ENCODE assay signal across 10 mouse cellular contexts in the genomic region with DNA sequence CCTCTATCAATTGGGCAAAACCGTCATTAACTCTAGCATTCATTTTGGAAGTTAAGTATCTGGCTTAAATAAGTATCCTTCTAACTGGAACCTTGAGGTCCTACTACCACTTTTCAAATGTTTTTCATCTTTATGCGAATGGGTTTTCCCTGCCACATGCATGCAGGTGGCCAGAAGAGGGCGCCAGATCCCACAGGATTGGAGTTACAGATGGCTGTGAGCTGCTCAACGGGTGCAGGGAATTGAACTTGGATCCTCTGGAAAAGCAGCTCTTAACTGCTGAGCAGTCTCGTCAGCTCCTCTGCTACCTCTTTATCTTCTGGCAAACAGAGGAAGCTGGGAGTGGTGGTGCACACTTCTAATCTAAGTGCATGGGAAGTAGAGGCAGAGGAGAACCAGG. TPM values are rescaled to one million over a fixed set of nuclear protein-coding genes. Genes with fewer than 3 reads are reported as not detected.
DNase-seq lines count a peak whose midpoint lies in the region; ATAC-seq and TF ChIP-seq lines count a peak whose summit lies in the region.
"Had no signal": no experiment of that assay in that cellular context is flagged by ENCODE, and none has a peak within 500 bp of the region (broad histone marks: within the 10 kb centered on the region; RNA-seq: fewer than 3 reads in every experiment).

No protein-coding gene starts in this region.

- WGBS in kidney, postnatal 0 days = 63% methylated on average over 5 of the region's 5 CpGs
- 62% methylated on average over 5 of the region's 5 CpGs for WGBS in olfactory bulb, adult 2 months
- WGBS in forebrain, embryonic 16.5 days = 49% methylated on average over 5 of the region's 5 CpGs

- H3K4me2 ChIP-seq in kidney, postnatal 0 days (ENCODE audit: low read length) = no peak overlapping the region
- H3K4me2 ChIP-seq in forebrain, embryonic 16.5 days (ENCODE audit: low read length) = no peak overlapping the region
- H3K4me2 ChIP-seq: embryonic facial prominence, embryonic 13.5 days had no signal

- peak; percentile 71 for TF ChIP-seq CTCF in kidney, postnatal 0 days (IDR thresholded peaks at IDR 0.05; ENCODE audit: low read depth)
- TF ChIP-seq CTCF in ES-Bruce4 (IDR thresholded peaks at IDR 0.05; ENCODE audit: low read depth, low read length) = peak; percentile 92
- TF ChIP-seq CTCF in olfactory bulb, adult 2 months (IDR thresholded peaks at IDR 0.05; ENCODE audit: insufficient read depth, low read depth, low read length) = peak; percentile 29; the same call in 1 of the 2 replicates

- H3K4me3 ChIP-seq in kidney, postnatal 0 days (replicated peaks; ENCODE audit: low read depth, low read length) = no peak overlapping the region
- H3K4me3 ChIP-seq in ES-Bruce4 (ENCODE audit: low read depth, low read length) = no peak overlapping the region
- no peak overlapping the region for H3K4me3 ChIP-seq in olfactory bulb, adult 2 months (ENCODE audit: insufficient read depth, low read depth, low read length)
- H3K4me3 ChIP-seq in forebrain, embryonic 16.5 days (replicated peaks; ENCODE audit: low read length) = no peak overlapping the region
- H3K4me3 ChIP-seq: embryonic facial prominence, embryonic 13.5 days had no signal

- no peaks in the 10 kb centered on the region for H3K9me3 ChIP-seq in kidney, postnatal 0 days (replicated peaks; ENCODE audit: low read length)
- H3K9me3 ChIP-seq in ES-Bruce4 (replicated peaks; ENCODE audit: control insufficient read depth, insufficient read depth, low read length, poor library complexity, severe bottlenecking) = no peaks in the 10 kb centered on the region
- H3K9me3 ChIP-seq in forebrain, embryonic 16.5 days (ENCODE audit: control insufficient read depth, low read length) = no peaks in the 10 kb centered on the region
- H3K9me3 ChIP-seq: embryonic facial prominence, embryonic 13.5 days had no signal

- TF ChIP-seq POLR2A in ES-Bruce4 (IDR thresholded peaks at IDR 0.05; ENCODE audit: insufficient read depth, low read length) = no peak
- TF ChIP-seq POLR2A in olfactory bulb, adult 2 months (IDR thresholded peaks at IDR 0.05; ENCODE audit: insufficient read depth, low read depth, low read length) = no peak

- TF ChIP-seq EP300 in ES-Bruce4 (IDR thresholded peaks at IDR 0.05; ENCODE audit: insufficient read depth, low read depth, low read length) = no peak

- no peak overlapping the region for H3K9ac ChIP-seq in kidney, postnatal 0 days (ENCODE audit: low read depth, low read length)
- H3K9ac ChIP-seq in ES-Bruce4 (ENCODE audit: low read depth, poor library complexity, severe bottlenecking) = no peak overlapping the region
- H3K9ac ChIP-seq in forebrain, embryonic 16.5 days (replicated peaks; ENCODE audit: low read depth, low read length) = no peak overlapping the region
- H3K9ac ChIP-seq: embryonic facial prominence, embryonic 13.5 days had no signal

- no peak for ATAC-seq in kidney, postnatal 0 days (replicated peaks; ENCODE audit: low FRiP score, low read depth)
- ATAC-seq in forebrain, embryonic 16.5 days = no peak

- no peaks in the 10 kb centered on the region for H3K27me3 ChIP-seq in kidney, postnatal 0 days (ENCODE audit: insufficient read depth, low read length)
- H3K27me3 ChIP-seq in ES-Bruce4 (ENCODE audit: control insufficient read depth, insufficient read depth, low read length, poor library complexity, severe bottlenecking) = no peaks in the 10 kb centered on the region
- H3K27me3 ChIP-seq in forebrain, embryonic 16.5 days (replicated peaks; ENCODE audit: control insufficient read depth, insufficient read depth, low read length) = no peaks in the 10 kb centered on the region
- H3K27me3 ChIP-seq: embryonic facial prominence, embryonic 13.5 days had no signal

- no peak overlapping the region for H3K27ac ChIP-seq in kidney, postnatal 0 days
- no peak overlapping the region for H3K27ac ChIP-seq in ES-Bruce4 (ENCODE audit: insufficient read depth, low read length)
- no peak overlapping the region for H3K27ac ChIP-seq in olfactory bulb, adult 2 months (ENCODE audit: insufficient read depth, low read depth, low read length)
- no peak overlapping the region for H3K27ac ChIP-seq in forebrain, embryonic 16.5 days (ENCODE audit: low read length)
- H3K27ac ChIP-seq: embryonic facial prominence, embryonic 13.5 days had no signal

- no peaks in the 10 kb centered on the region for H3K4me1 ChIP-seq in kidney, postnatal 0 days (replicated peaks; ENCODE audit: insufficient read depth, low read length)
- H3K4me1 ChIP-seq in ES-Bruce4 (ENCODE audit: control insufficient read depth, insufficient read depth, low read length) = no peaks in the 10 kb centered on the region
- H3K4me1 ChIP-seq in olfactory bulb, adult 2 months (ENCODE audit: control insufficient read depth, insufficient read depth, low read length) = no peaks in the 10 kb centered on the region
- H3K4me1 ChIP-seq in forebrain, embryonic 16.5 days (replicated peaks; ENCODE audit: control insufficient read depth, insufficient read depth, low read length) = no peaks in the 10 kb centered on the region
- H3K4me1 ChIP-seq: embryonic facial prominence, embryonic 13.5 days had no signal

- H3K36me3 ChIP-seq in kidney, postnatal 0 days (ENCODE audit: insufficient read depth, low read length) = no peaks in the 10 kb centered on the region
- no peaks in the 10 kb centered on the region for H3K36me3 ChIP-seq in ES-Bruce4 (ENCODE audit: control insufficient read depth, insufficient read depth, low read length, poor library complexity, severe bottlenecking)
- H3K36me3 ChIP-seq in forebrain, embryonic 16.5 days (ENCODE audit: control insufficient read depth, insufficient read depth) = no peaks in the 10 kb centered on the region
- H3K36me3 ChIP-seq: embryonic facial prominence, embryonic 13.5 days had no signal

- no peak for DNase-seq in kidney, postnatal 0 days (ENCODE audit: low spot score)
- no peak for DNase-seq in kidney, postnatal 14 days
- DNase-seq in brain, adult 2 months (ENCODE audit: low read depth, low spot score) = peak; percentile 38
- DNase-seq in urinary bladder, postnatal 10 days (ENCODE audit: low spot score) = no peak
- no peak for DNase-seq in cerebellum, adult 8-10 months

RNA-seq across cellular contexts. Expression of a gene that starts 5.7 kb away (rescaled TPM):
- 46.6 and 49.7 TPM in 2 replicates for polyA plus RNA-seq in kidney, postnatal 0 days (2015; fragmentation: Nextera tagmentation; extraction: Ambion mirVana)
- 34.1 and 34.3 TPM in 2 replicates for polyA plus RNA-seq in ES-Bruce4 (2011; ENCODE audit: insufficient read depth, insufficient read length, low read depth, missing spikeins)
- polyA plus RNA-seq in olfactory bulb, adult 2 months (2012; ENCODE audit: insufficient read depth, insufficient read length, low replicate concordance, missing spikeins) = 257 TPM in 1 of 2 replicates, not detected in the other
- polyA plus RNA-seq in forebrain, embryonic 16.5 days (2015; fragmentation: Nextera tagmentation; extraction: Ambion mirVana) = 33.4 and 43.2 TPM in 2 replicates

RNA-seq across cellular contexts. Expression of a gene that starts 5.7 kb away (rescaled TPM):
- not detected in 2 replicates for polyA plus RNA-seq in kidney, postnatal 0 days (2015; fragmentation: Nextera tagmentation; extraction: Ambion mirVana)
- 0.49 and 0.67 TPM in 2 replicates for polyA plus RNA-seq in ES-Bruce4 (2011; ENCODE audit: insufficient read depth, insufficient read length, low read depth, missing spikeins)
- not detected in 2 replicates for polyA plus RNA-seq in olfactory bulb, adult 2 months (2012; ENCODE audit: insufficient read depth, insufficient read length, low replicate concordance, missing spikeins)
- polyA plus RNA-seq in forebrain, embryonic 16.5 days (2015; fragmentation: Nextera tagmentation; extraction: Ambion mirVana) = 0.15 and 0.16 TPM in 2 replicates
- polyA plus RNA-seq: large intestine, adult 2 months had no signal

RNA-seq across cellular contexts. Expression of a gene that starts 12.0 kb away (rescaled TPM):
- polyA plus RNA-seq in kidney, postnatal 0 days (2015; fragmentation: Nextera tagmentation; extraction: Ambion mirVana) = 9.7 and 12.3 TPM in 2 replicates
- not detected in 2 replicates for polyA plus RNA-seq in ES-Bruce4 (2011; ENCODE audit: insufficient read depth, insufficient read length, low read depth, missing spikeins)
- not detected in 2 replicates for polyA plus RNA-seq in olfactory bulb, adult 2 months (2012; ENCODE audit: insufficient read depth, insufficient read length, low replicate concordance, missing spikeins)
- 2.3 and 2.7 TPM in 2 replicates for polyA plus RNA-seq in forebrain, embryonic 16.5 days (2015; fragmentation: Nextera tagmentation; extraction: Ambion mirVana)

RNA-seq across cellular contexts. Expression of a gene that starts 15.3 kb away (rescaled TPM):
- 46.3 and 46.6 TPM in 2 replicates for polyA plus RNA-seq in kidney, postnatal 0 days (2015; fragmentation: Nextera tagmentation; extraction: Ambion mirVana)
- 57.6 and 58.0 TPM in 2 replicates for polyA plus RNA-seq in ES-Bruce4 (2011; ENCODE audit: insufficient read depth, insufficient read length, low read depth, missing spikeins)
- polyA plus RNA-seq in olfactory bulb, adult 2 months (2012; ENCODE audit: insufficient read depth, insufficient read length, low replicate concordance, missing spikeins) = not detected in 2 replicates
- polyA plus RNA-seq in forebrain, embryonic 16.5 days (2015; fragmentation: Nextera tagmentation; extraction: Ambion mirVana) = 12.9 and 15.0 TPM in 2 replicates

RNA-seq across cellular contexts. Expression of a gene that starts 17.5 kb away (rescaled TPM):
- polyA plus RNA-seq in kidney, postnatal 0 days (2015; fragmentation: Nextera tagmentation; extraction: Ambion mirVana) = 0.11 and 0.16 TPM in 2 replicates
- polyA plus RNA-seq in ES-Bruce4 (2011; ENCODE audit: insufficient read depth, insufficient read length, low read depth, missing spikeins) = not detected in 2 replicates
- not detected in 2 replicates for polyA plus RNA-seq in olfactory bulb, adult 2 months (2012; ENCODE audit: insufficient read depth, insufficient read length, low replicate concordance, missing spikeins)
- 0.12 TPM in 1 of 2 replicates, not detected in the other for polyA plus RNA-seq in forebrain, embryonic 16.5 days (2015; fragmentation: Nextera tagmentation; extraction: Ambion mirVana)
- polyA plus RNA-seq: large intestine, adult 2 months had no signal

Comparison
In these comparisons a context has a peak if more than half of its experiments do, and no peak if none do; other contexts are left out.
1. CTCF ChIP-seq: peak in every context shown above with its lines; median percentile 92 in ES-Bruce4; 71 in kidney, postnatal 0 days; 29 in olfactory bulb, adult 2 months.